Mouse (Mus musculus): ENCODE measurements at regions not wholly inside any gene's neighbourhood (a gene's known extent, or its start where the extent isn't known, plus 50 kb on each side); places are given as distances from the start of the nearest gene placed in this dataset.

- TF ChIP-seq CTCF (IDR thresholded peaks at IDR 0.05; ENCODE audit: borderline replicate concordance, insufficient read depth, low read depth, low read length), result no peak
- TF ChIP-seq POLR2A (IDR thresholded peaks at IDR 0.05; ENCODE audit: borderline replicate concordance, insufficient read depth, low read length), result no peak
Measured at GRCm38 (mm10) chr2:75062189-75062510, 236.5 kb downstream of the Mtx2 start.
